Mouse (Mus musculus): ENCODE results near the gene Cntrob. TPM values are rescaled to one million over a fixed set of nuclear protein-coding genes. Genes with fewer than 3 reads are reported as not detected.
A peak's percentile ranks its signal among the peaks of the same experiment; 100 is the strongest.

Cntrob gene
- polyA plus RNA-seq, 1 experiment, result 9.2 TPM

DNA sequence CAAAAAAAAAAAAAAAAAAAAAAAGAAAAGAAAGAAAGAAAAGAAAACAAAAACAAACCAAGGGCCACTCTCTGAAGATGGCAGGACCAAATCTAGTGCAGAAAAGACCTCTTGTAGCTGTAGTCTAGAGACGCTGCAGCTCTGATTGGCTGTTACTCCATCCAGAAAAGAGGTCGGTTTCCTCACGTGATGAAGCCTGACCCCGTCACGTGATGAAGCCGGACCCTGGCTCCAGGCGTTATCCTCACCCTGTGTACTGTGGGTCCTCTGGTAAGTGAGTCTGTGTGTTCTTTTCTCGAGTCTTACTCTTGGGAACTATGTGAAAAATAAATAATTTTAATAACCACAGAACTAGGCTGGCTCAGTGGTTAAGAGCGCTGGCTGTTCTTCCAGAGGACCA, 58.2 kb downstream of the Cntrob start:
- 89% methylated on average over 9 of the region's 9 CpGs for WGBS
- Histone ChIP-seq H3K4me3 (ENCODE audit: extremely low read depth, insufficient read depth, insufficient read length) (no peak overlapping the region), H3K4me1 (ENCODE audit: control insufficient read depth, insufficient read depth, insufficient read length) (no peaks in the 10 kb centered on the region; the same call in 1 of the 2 replicates), H3K36me3 (ENCODE audit: control insufficient read depth, insufficient read depth, low read length) (no peaks in the 10 kb centered on the region), H3K27ac (ENCODE audit: insufficient read depth, low read length) (no peak overlapping the region), H3K27me3 (ENCODE audit: control insufficient read depth, insufficient read depth, low read length) (no peaks in the 10 kb centered on the region)
- no peak for DNase-seq (ENCODE audit: low read depth in 1 of 2, low spot score in 2 of 2)
- no peak for TF ChIP-seq POLR2A (IDR thresholded peaks at IDR 0.05; ENCODE audit: low read depth, low read length)
- TF ChIP-seq CTCF (IDR thresholded peaks at IDR 0.05; ENCODE audit: extremely low read depth, insufficient read depth, insufficient read length, insufficient replicate concordance), result no peak

DNA sequence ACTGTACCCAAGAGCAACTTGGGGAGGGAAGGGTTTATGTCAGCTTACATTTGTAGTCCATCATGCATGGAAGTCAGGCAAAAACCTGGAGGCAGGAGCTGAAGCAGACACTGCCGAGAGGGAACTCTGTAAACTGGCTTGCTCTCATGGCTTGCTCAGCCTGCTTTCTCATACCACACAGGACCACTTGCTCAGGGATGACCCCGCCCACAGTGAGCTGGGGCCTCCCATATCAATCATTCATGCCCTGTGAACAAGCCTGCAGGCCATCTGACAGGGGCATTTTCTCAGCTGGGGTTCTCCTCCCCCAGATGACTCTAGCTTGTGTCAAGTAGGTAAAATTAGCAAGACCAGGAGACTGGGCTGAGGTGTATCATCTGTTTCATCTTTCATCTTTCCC, 59.3 kb downstream of the Cntrob start:
- H3K27me3 ChIP-seq (ENCODE audit: control insufficient read depth, insufficient read depth, low read length), result no peaks in the 10 kb centered on the region
- no peak overlapping the region for H3K27ac ChIP-seq (ENCODE audit: insufficient read depth, low read length)
- no peak for DNase-seq (ENCODE audit: low read depth in 1 of 2, low spot score in 2 of 2)
- no peaks in the 10 kb centered on the region for H3K36me3 ChIP-seq (ENCODE audit: control insufficient read depth, insufficient read depth, low read length)
- H3K4me1 ChIP-seq (ENCODE audit: control insufficient read depth, insufficient read depth, insufficient read length), result no peaks in the 10 kb centered on the region; the same call in 1 of the 2 replicates
- no peak overlapping the region for H3K4me3 ChIP-seq (ENCODE audit: extremely low read depth, insufficient read depth, insufficient read length)
- no peak for TF ChIP-seq CTCF (IDR thresholded peaks at IDR 0.05; ENCODE audit: extremely low read depth, insufficient read depth, insufficient read length, insufficient replicate concordance)
- 86% methylated on average over 2 of the region's 2 CpGs for WGBS

- H3K27ac ChIP-seq (ENCODE audit: insufficient read depth, low read length), result no peak overlapping the region
- H3K36me3 ChIP-seq (ENCODE audit: control insufficient read depth, insufficient read depth, low read length), result no peaks in the 10 kb centered on the region
- 89% methylated on average over 1 of the region's 1 CpGs for WGBS
- TF ChIP-seq CTCF (IDR thresholded peaks at IDR 0.05; ENCODE audit: extremely low read depth, insufficient read depth, insufficient read length, insufficient replicate concordance) (no peak), POLR2A (IDR thresholded peaks at IDR 0.05; ENCODE audit: low read depth, low read length) (no peak)
- no peak for DNase-seq (ENCODE audit: low read depth in 1 of 2, low spot score in 2 of 2)
- no peaks in the 10 kb centered on the region for H3K27me3 ChIP-seq (ENCODE audit: control insufficient read depth, insufficient read depth, low read length)
- no peaks in the 10 kb centered on the region for H3K4me1 ChIP-seq (ENCODE audit: control insufficient read depth, insufficient read depth, insufficient read length)
- no peak overlapping the region for H3K4me3 ChIP-seq (ENCODE audit: extremely low read depth, insufficient read depth, insufficient read length)
Measured at GRCm38 (mm10) chr11:69260111-69260510, 63.5 kb downstream of the Cntrob start.

DNA sequence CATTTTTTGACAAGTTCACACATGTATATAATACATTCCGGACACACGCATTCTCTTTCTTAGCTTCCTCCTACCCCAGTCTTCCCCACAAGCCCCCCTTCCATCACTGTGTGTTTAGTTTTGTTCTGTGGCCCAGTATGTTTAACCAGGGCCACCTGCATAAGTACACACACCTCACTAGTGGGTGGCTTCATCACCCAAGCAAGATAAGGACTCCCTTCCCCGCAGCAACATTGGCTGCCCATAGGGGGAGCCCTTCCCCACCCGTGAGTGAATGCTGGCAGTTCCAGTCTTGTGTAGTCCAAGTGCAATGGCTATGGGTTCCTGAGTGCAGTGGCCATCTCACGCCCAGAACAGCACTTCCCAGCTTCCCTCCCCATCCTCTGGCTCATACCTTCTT, 65.3 kb downstream of the Cntrob start:
- Histone ChIP-seq H3K27me3 (ENCODE audit: control insufficient read depth, insufficient read depth, low read length) (no peaks in the 10 kb centered on the region), H3K4me1 (ENCODE audit: control insufficient read depth, insufficient read depth, insufficient read length) (no peaks in the 10 kb centered on the region), H3K27ac (ENCODE audit: insufficient read depth, low read length) (no peak overlapping the region), H3K4me3 (ENCODE audit: extremely low read depth, insufficient read depth, insufficient read length) (no peak overlapping the region), H3K36me3 (ENCODE audit: control insufficient read depth, insufficient read depth, low read length) (no peaks in the 10 kb centered on the region)
- peak; percentile 49 to 53 for DNase-seq (ENCODE audit: low read depth in 1 of 2, low spot score in 2 of 2)
- 51% methylated on average over 5 of the region's 5 CpGs for WGBS
- TF ChIP-seq CTCF (IDR thresholded peaks at IDR 0.05; ENCODE audit: extremely low read depth, insufficient read depth, insufficient read length, insufficient replicate concordance) (peak; percentile 91; the same call in 1 of the 2 replicates), POLR2A (IDR thresholded peaks at IDR 0.05; ENCODE audit: low read depth, low read length) (no peak)

GRCm38 (mm10) chr11:69257807-69258206, 65.8 kb downstream of the Cntrob start:
- Histone ChIP-seq H3K4me1 (ENCODE audit: control insufficient read depth, insufficient read depth, insufficient read length) (no peaks in the 10 kb centered on the region), H3K27me3 (ENCODE audit: control insufficient read depth, insufficient read depth, low read length) (no peaks in the 10 kb centered on the region), H3K36me3 (ENCODE audit: control insufficient read depth, insufficient read depth, low read length) (no peaks in the 10 kb centered on the region), H3K27ac (ENCODE audit: insufficient read depth, low read length) (no peak overlapping the region), H3K4me3 (ENCODE audit: extremely low read depth, insufficient read depth, insufficient read length) (no peak overlapping the region)
- TF ChIP-seq POLR2A (IDR thresholded peaks at IDR 0.05; ENCODE audit: low read depth, low read length) (no peak), CTCF (IDR thresholded peaks at IDR 0.05; ENCODE audit: extremely low read depth, insufficient read depth, insufficient read length, insufficient replicate concordance) (no peak)
- DNase-seq (ENCODE audit: low read depth in 1 of 2, low spot score in 2 of 2), result peak in 1 of 2 experiments; percentile 45
- 51% methylated on average over 4 of the region's 4 CpGs for WGBS

DNA sequence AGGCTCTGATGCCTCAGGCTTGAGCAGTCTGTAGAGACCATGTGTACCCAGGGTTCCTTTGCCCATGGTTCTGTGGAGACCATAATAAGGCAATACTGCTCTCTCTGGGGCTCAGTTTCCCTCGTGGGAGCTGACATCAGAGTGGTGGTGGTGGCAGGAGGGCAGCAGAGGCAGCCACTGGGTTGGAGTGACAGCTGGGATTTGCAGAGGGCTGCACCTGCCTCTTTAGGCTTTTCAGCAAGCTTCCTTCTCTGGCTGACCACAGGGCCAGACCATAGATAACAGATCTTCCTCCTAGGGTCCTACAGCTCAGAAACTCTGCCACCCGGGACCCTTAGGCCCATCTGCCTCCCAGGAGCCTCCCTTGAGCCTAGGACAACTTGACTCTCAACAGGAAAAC, 66.5 kb downstream of the Cntrob start:
- no peak for TF ChIP-seq CTCF (IDR thresholded peaks at IDR 0.05; ENCODE audit: extremely low read depth, insufficient read depth, insufficient read length, insufficient replicate concordance)
- no peak overlapping the region for H3K4me3 ChIP-seq (ENCODE audit: extremely low read depth, insufficient read depth, insufficient read length)
- H3K4me1 ChIP-seq (ENCODE audit: control insufficient read depth, insufficient read depth, insufficient read length), result no peaks in the 10 kb centered on the region
- no peak overlapping the region for H3K27ac ChIP-seq (ENCODE audit: insufficient read depth, low read length)
- no peaks in the 10 kb centered on the region for H3K36me3 ChIP-seq (ENCODE audit: control insufficient read depth, insufficient read depth, low read length)
- no peak for DNase-seq (ENCODE audit: low read depth in 1 of 2, low spot score in 2 of 2)
- 61% methylated on average over 2 of the region's 2 CpGs for WGBS
- no peaks in the 10 kb centered on the region for H3K27me3 ChIP-seq (ENCODE audit: control insufficient read depth, insufficient read depth, low read length)

GRCm38 (mm10) chr11:69254808-69255207, 68.8 kb downstream of the Cntrob start:
- 79% methylated on average over 5 of the region's 5 CpGs for WGBS

More at GRCm38 (mm10) chr11:69254808-69255207, 68.8 kb downstream of the Cntrob start:
- no peak for DNase-seq (ENCODE audit: low read depth in 1 of 2, low spot score in 2 of 2)
- Histone ChIP-seq H3K4me3 (ENCODE audit: extremely low read depth, insufficient read depth, insufficient read length) (no peak overlapping the region), H3K4me1 (ENCODE audit: control insufficient read depth, insufficient read depth, insufficient read length) (no peaks in the 10 kb centered on the region), H3K27me3 (ENCODE audit: control insufficient read depth, insufficient read depth, low read length) (no peaks in the 10 kb centered on the region), H3K27ac (ENCODE audit: insufficient read depth, low read length) (no peak overlapping the region), H3K36me3 (ENCODE audit: control insufficient read depth, insufficient read depth, low read length) (no peaks in the 10 kb centered on the region)
- TF ChIP-seq CTCF (IDR thresholded peaks at IDR 0.05; ENCODE audit: extremely low read depth, insufficient read depth, insufficient read length, insufficient replicate concordance) (no peak), POLR2A (IDR thresholded peaks at IDR 0.05; ENCODE audit: low read depth, low read length) (no peak)

Measured in spleen, adult 2 months (tissue).